Mouse (Mus musculus) right cerebral cortex, adult 2 months (tissue): ENCODE data around the gene Hormad2.

ENCODE experiments used
- DNase-seq, 2 experiments: peaks; one replicate each; pipeline ENCODE4 v3.0.0; 2021 to 2022; ENCODE audit warnings: low spot score in 2 of 2

The Hormad2 gene

DNA sequence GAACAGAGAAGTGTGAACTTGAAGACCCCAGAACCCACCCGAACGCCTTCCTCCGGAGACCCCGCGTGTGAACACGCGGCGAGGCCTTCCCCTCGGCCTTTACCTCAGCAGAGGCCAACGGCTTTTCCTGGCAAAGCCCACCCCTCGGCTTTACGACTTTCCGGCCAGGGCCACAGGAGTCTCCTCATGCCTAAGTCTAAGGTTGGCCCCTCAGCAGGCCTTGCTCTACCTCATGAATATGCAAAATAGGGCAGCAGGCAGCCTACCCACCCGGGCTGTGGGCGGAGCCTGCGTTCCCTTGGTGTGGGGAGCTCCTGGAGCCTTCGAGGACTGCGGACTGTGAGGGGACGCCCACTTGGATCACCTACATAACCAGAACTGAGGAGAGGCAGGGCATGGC is at the start of gene Hormad2:
Hormad2 (minus strand) TSS at position 128 of the 400 bp plus-strand sequence.
- no peak for DNase-seq

DNA sequence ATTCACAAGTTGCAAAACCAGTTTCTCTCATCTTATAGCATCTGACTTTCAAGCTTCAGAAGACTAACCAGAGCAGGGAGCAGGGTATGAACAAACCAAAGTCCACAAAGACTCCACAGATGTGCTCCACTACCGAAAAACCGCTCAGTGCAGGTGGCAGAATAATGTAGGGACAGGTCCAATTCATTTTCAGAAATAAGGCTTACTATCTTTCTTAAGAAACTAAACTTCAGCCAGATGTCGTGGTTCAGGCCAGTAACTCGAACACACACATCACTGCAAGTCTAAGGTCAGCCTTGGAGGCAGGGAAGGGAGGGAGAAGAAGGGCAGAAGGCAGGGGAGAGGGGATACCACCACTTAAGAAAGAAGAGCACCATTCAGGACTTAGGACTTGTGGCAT is 48.3 kb upstream of the Hormad2 start:
- no peak for DNase-seq

DNA sequence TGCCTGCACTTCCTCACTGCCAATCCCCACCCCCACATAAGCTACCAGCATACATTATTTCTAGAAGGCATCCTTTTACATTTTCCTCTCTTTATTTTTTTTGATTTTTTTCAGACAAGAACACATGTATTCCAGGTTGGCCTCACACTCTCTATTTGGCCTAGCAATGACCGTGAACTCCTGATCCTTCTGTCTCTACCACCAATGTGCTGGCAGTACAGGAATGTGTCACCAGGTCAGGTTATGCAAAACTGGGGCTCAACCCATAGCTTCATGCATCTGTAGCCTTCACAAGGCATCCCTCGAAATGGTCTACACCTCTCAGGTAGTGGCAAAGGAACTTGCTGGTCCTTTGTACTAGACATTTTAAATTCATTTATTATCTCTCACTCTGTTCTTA is 47.9 kb upstream of the Hormad2 start:
- DNase-seq, result no peak

DNA sequence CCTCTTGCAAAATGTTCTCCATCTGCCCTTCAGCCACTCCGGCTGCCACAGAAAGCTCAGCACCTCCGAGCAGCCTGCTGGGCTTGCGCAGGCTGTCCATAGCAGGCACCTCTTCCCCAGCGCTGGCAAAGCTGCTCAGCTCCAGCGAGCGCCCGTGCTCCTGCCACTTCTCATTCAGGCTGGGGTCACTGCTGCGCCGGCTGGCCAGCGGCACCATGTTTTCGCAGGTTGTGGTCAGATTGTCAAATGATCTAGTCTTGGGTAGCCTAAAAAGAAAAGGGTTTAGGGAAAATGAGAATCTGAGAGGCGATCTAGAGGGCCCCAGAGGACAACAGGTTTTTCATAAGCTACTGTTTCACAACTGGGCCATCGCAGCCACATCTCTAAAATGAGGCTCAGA is 47.5 kb upstream of the Hormad2 start:
- no peak for DNase-seq

DNA sequence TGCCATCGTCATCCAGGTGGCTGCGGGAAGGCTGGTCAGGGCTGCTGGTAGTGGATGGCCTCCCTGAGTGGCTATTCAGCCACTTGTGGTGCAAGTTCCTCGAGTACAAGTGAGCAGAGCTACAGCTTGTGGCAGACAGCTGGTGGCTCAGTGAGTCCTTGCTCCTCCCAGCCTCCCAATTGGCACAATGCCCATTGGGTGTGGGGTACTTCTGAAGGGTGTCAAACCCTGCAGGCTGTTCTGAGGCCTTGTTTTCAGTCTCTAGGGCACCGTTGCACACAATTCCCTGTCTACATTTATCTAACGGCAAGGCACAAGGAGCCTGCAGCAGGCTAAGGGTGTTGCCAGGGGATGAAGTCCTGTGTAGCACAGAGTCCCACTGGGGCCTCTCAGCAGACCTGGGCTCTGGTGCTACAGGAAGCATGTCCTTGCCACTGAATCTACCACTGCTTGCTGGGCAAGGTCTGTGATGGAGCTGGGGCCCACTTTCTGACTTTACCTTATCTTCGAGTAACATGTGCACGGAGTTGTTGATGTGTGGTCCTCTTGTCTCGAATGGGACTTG is 46.6 kb upstream of the Hormad2 start:
- DNase-seq, result no peak

DNA sequence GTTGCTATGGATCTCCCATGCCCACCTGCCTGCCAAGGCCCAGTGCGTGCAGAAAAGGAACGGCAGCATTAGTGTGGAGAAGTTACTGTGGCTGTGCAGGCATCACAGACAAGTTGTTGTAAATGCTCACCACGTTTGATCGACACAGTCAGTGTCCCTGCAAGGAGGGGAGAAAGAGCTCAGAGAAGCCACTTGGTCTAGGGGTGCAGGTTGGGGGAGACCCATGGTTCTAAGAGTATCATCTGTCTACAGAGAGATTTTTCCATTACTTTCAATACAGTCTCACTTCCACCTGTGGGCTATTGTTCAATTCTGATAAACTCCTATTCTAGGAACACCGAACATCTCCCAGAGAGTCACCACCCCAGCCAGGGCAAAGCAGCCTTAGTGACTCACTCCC is 43.6 kb upstream of the Hormad2 start:
- DNase-seq, result no peak

DNA sequence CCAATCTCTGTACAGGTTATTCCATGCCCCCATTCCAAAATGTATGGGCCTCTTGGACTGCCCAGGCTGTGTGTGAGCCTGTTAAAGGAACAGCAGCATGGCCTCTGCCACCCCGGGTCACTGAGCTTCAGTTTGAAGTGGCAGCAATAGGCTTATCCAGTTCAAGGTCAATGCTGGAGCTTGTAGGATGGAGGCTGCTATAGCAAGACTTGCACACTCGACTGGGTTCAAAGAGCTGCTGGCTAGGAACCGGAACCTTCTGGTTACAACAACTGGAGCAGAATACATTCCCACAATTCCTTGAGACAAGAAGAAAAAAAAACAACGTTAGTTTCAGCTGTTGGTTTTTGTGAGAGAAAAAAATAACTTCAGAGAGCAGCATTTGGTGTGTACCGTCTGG is 41.7 kb upstream of the Hormad2 start:
- no peak for DNase-seq

DNA sequence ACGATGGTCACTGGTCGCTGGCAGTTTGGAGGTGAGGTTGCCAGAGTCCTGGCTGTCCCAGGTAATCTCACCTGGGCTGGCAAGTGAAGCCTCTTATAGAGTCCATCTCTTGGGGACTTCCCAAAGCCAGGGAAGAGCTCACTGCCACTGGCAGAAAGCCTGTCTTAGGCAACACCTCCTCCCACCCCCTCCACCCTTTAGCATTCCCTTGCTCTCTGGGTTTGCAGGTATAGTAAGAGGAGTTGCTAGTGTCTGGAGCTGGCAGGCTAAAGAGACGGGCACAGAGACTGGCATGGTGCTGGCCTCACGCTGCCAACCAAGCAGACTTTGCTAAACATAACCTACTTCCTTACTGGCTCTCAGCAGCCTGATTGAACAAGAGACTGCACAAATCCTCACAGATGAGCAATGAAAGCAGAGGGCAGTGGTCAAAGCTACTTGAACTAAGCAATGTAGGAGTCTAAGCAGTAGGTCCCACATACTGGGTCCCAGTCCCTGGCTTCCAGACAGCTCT is 35.3 kb upstream of the Hormad2 start:
- DNase-seq, result no peak

DNA sequence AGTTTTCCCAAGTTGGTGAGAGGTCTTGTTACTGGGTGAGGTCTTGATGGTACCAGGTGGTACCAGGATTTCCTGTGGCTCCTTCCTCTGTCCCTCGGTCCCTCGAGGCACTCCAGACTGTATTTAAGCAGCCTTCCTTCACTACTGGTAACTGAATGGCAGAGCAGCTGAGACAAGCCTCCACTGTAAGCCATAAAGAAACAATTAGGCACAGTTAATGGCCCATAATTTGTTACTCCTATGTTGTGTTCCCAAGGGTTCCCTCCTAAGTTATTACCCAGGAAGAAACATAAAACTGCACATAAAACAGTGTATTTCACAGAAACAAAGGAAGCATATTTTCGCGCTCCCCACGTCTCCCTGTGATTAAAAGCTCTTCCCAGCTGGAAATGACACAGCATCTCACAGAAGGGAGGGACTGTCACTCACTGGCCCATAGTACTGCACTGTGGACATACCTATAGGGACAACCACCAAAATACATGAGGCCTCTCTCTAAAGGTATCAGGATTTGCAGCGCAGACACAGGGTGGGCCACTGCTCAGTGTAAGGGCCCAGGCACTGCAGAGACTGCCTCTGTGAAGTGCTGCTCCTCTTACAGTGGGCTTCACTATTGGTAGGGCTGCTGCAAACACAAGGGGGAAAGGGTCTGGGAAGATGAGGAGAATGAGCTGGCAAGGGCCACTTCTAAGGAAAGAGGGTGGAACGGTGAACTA is 31.7 kb upstream of the Hormad2 start:
- DNase-seq, result no peak

DNA sequence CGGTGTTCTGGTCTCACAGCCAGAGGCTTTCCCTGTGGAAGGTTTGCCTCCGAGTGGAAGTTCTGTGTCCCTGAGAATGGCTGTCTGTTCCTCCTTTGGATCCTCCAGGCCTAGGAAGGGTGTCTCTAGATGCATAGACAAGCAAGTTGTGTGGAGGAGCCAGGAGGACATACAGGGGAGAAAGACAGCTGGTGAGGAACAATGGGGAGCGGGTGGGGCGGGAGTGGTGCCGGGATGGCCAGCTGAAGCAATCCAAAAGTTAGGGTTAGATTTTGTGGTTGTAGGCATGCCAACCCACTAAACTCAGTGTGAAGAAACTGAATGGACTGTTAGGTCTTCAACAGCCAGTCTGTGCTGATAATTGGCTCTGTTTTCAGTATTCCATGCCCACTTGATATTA is 30.8 kb upstream of the Hormad2 start:
- no peak for DNase-seq

DNA sequence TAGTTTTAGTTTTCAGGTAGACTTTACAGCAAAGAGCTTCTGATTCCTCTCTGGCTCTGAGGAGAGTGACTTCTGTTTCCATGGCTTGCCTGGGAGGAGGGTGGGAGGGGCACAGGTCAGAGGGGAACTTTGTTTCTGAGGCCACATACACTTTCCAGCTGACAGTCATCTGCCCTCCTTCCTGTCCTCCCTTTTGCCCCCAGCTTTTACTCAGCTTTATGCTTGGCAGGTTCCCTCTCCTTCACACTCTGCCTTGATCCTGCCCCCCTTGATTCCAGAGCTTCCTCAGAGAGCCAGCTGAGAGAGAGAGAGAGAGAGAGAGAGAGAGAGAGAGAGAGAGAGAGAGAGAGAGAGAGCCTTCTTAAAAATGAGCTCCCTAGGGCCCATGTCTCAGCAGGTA is 30.3 kb upstream of the Hormad2 start:
- no peak for DNase-seq

DNA sequence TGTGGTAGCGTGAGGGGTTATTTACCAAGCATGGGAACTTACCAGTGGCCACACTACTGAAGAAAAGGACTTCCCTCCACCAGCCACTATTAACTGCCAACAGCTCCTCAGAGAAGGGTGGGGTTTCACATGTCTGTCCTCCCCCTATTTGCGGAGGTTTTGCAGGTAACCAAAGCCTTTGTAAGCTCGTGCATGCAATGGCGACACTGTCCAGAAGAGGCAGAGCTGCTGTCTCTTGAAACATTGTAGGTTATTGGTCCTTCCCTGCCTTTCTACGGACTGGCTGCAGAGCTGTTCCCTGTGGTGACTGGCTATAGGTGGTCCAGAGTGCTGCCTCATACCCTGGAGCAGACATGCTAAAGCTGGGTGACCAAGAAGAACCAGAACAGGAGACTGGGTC is 28.2 kb upstream of the Hormad2 start:
- DNase-seq, result no peak

DNA sequence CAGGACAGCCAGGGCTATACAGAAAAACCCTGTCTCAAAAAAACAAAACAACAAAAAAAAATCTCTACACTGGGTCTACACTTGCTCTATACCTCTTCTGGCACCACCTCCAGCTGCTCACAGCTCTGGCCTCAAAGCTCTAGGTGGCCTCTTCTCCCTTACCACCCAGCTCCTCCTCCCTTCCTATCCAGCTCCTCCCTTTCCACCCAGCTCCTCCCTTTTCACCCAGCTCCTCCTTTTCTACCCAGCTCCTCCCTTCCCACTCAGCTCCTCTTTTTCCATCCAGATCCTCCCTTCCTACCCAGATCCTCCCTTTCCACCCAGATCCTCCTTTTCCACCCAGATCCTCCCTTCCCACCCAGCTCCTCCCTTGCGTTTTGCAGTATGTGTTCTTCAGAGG is 26.5 kb upstream of the Hormad2 start:
- no peak for DNase-seq

DNA sequence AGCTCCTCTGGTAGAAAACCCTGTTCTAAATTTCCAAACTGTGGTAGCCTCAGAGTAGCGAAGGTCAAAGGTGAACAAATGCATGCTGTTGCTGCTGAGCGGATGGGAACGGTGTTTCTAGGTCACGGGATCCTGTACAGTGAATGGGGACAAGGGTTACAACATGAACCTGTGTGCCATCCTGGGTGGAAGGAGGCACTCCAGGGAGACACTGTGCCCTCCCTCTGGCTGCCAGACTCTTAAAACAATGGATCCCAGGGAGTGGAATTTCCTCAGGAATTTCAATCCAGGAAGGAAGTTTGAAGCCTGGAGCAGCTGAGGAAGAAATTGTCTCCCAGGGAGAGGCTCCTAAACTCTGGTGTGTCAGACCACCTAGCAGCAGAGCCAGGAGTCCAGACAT is 25.3 kb upstream of the Hormad2 start:
- DNase-seq, result no peak

DNA sequence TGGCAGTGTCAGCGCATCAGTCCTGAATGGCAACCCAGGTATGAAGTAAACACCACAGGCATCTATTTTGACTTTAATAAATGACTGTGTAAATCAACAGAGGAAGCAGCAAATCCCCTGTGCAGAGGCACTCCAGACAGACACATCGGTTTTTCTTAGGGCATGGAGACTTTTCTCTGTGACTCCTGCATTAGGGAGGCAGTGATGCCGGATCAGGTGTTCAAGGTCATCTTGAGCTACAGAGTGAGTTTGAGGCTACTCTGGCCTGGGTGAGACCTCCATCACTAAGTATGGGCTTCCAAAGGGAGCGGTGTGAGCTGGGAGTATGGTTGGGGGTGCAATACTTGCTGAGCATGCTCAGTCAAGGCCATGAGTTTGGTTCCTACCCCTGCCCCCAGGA is 23.7 kb upstream of the Hormad2 start:
- no peak for DNase-seq

DNA sequence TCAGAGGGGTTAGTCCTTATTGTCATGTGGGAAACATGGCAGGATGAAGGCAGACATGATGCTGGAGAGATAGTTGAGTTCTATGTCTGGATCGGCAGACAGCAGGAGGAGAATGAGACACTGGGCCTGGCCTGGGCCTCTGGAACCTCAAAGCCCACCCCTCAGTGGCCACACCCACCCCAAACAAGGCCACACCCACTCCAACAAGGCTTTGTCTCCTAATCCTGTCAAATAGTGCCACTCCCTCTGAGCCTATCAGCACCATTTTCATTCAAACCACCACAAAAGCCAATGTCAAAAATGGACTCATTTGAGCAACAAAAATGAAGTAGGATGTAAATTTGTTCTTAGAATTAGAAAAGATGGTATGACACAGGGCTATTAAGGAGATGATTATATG is 23.3 kb upstream of the Hormad2 start:
- no peak for DNase-seq

DNA sequence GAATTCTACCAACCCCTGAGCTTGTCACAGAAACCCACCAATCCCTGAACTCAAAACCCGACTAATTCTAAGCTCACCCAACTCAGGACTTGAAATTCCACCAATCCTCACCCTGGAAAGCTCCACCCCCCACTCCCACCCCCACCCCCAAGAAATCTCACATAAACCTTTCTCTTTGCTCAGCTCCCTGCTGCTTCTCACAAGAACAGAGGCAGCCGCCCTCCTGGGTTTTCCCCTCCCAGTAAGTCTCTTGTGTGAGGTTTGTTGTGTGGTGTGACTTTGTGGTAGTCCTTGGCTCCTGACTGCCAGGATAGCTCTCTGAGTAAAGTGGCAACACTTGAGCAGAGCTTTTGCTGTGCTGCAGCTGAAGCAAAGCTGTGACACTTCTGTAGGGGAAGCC is 22.0 kb upstream of the Hormad2 start:
- no peak for DNase-seq

DNA sequence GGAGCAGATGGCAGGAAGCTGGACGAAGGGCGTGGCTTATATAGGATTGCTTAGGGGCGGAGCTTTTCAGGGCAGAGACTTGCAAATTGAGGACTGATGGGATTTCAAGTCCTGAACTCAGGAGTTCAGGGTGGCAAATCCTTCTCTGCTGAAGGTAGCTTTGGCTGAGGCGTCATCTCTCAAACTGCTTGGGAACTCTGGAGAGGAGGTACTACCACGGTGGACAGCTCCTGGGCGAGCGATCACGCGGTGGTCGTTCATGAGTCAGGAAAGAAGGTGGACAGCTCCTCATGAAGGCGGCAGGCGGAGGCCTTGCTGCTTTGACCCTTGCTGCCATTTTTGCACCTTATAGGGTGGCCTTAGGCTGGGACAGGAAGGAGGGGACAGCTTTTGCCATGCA is 20.2 kb upstream of the Hormad2 start:
- DNase-seq, result no peak

DNA sequence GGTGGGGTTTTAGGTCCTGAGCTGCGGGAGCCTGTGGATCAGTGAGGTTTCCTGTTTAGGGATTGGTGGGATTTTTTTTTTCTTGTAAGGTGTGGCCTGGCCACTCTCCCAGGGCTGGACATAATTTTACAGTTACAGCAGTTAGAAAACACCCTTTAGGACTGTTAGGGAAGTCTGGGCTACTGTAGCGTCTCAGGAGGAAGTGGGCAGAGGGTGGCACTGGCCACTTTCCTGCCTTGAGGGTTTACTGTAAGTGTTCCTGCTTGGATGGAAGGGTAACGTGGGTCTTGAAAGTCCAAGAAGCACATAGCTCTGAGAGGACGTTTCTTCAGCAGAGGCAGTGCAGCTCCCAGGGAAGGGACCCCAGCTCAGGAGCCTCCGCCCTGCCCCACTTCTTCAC is 19.7 kb upstream of the Hormad2 start:
- DNase-seq, result no peak

DNA sequence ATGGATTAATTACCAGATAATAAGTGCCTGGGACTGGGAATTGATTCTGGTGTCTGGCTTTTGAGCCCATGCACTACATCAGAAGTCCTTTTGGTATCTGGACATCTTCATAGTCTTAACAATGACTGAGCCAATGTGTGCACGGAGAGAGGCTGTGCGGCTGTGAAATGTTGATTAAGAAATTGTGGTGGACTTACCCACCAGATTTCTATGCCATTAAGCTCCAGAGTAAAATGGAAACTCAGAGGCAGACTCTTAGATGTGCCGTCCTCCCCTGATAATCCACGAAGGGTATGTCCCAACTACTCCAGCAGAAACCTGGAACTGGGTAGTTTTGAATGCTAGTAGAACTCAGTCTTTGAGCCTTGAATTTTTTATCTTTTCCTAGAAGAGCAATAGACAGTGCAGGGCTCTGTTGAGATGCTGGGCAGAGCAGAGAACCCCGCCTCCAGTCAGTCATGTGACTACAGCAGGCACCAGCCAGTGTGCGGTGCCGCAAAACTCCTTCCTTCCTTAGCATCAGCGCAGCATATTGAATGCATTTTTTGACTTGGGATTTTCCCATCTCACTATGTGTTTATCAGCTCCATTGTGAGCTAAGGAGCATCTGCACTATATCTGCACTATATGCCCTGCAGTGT is 14.1 kb upstream of the Hormad2 start:
- no peak for DNase-seq

DNA sequence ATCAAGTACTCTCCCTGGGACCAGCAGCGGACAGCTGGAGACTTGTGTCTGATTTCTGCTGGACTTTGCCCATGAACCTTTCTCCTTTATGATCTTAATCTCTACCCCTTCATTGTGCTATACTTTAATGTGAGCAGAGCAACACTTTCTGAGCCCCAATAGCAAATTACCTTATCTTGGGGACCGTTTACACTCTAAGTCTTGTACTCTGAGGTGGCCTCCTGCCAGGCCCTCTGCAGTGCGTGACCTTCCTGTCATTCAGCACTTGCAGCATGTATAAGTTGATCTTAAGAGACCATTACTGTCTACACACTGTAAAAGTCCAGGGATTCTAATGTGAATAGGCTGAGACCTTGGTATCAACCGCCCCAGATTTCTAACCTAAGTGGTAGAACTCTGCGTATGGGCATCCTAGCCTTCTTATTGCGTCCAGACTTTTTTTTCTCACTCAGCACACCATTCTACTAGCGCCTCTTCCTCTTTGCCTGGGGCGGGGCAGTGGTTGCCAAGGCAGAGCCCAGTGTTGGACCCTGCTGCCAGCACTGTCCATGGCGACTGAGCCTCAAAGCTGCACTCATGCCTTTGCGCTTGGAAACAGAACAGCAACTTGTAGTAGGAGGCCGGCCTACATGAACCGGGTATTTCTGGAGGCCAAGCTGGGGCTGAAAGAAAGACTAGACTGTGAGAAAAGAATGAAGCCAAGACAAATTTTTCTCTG is 11.7 kb upstream of the Hormad2 start:
- DNase-seq, result no peak

DNA sequence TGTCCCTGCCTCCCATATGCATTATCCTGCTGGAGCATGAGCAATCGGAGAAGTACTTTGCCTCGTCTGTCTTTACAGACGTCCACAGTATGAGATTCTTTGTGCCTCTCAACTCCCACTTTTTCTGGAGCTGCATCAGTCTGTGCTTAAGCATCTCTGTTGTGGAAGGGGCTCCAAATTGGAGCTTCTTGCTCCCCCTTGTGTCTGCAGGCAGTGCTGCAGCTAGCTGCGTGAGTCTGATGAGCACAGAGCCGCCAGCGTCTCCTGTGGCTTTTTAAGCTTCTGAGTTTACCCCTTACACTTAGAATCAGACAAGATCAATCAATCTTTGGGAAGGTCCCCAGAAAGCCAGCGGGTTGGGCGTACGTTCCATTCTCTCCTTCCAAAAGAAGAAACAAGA is 10.2 kb upstream of the Hormad2 start:
- peak; percentile 63 to 68 for DNase-seq
